Mouse (Mus musculus) mouse embryonic stem cell (cell line): ENCODE measurements around the gene Lrfn1.

Experiments
- in situ Hi-C, 2 experiments: fragments of 300-500 bp; cut with MboI; formaldehyde crosslinking; loops; 1 replicate in 1 of 2; 3 replicates in 1 of 2; pipeline ENCODE4 v1.14.3; 2019 to 2020; ENCODE audit warnings: low sequenced_read_pairs in 2 of 2, low pct_unique_long_range_greater_than_20kb in 1 of 2, mixed read lengths in 1 of 2; ENCODE audit not compliant: unreplicated experiment in 1 of 2

Lrfn1 gene

DNA sequence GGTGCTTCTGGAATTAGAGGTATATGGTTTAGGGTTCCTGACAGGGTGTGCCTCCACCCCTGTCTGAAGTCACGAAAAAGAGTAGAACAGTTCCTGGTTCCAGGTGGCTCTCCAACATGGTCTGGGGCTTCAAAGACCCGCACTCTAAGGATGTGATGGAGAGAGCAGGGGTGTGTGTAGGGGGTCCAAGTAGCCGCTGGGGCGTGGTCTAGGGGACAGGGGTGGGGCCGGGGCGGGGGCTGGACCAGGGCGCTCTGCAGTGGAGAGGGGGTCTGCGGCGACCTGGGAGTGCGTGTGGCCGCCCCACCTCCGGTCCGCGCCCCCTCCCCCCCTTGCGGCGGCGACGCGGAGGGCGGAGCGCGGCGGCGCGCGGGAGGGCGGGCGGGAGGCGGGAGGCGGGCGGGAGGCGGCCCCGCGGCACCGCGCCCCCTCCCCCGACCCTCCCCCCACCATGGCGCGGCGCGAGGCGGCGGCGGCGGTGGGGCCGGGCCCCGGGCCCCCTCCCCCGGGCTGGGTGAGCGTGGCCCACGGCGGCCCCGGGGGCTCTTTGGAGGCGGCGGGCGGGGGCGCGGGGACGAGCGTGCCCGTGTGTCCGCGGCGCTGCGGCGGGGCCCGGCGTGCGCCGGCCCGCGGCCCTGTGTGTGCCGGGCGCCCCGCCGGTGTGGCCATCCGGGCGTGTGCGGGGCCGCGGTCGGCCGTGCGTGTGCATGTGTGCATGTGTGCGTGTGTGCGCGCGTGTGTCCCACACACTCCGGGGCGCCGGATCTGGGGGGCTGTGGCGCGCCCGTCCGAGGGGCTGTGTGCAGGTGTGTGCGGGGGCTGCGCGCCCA is at the start of gene Lrfn1:
Gene Lrfn1, plus strand, starts transcription at position 450 of the 830 bp plus-strand sequence.
- in situ Hi-C loops: loop anchor here in 1 of 2 experiments (5.0 kb wide), 1 partner anchor 81 kb away; no protein-coding TSS in a partner anchor

DNA sequence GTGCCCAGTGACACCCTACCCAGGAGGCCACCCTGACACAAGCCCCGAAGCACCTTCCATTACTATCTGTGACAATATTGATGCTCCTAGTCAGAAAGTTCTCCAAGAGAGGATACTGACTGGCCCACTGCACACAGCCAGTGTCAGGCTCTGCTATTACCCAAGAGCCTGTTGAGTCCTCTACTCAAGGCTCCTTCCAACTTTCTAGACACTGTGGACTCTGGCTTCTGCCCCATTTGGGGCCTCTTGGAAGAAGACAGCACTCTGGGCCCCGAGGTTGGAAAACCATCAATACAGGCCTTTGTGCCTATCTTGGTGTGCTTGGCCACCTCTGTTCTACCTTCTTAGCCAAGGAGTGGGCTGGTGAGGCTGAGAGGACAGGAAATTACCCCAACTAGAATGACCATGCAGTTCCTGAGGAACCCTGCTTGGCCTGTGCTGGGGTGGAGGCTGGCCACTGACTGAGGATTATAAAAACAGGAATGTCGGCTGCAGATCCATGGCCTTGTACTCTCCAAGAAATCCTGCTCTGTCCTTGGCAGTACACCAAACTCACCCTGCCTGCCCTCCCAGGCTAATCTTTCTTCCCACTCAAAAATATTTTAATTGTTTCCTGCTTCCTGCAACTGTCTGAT is 40.8 kb upstream of the Lrfn1 start:
- in situ Hi-C loops: no loop called here

DNA sequence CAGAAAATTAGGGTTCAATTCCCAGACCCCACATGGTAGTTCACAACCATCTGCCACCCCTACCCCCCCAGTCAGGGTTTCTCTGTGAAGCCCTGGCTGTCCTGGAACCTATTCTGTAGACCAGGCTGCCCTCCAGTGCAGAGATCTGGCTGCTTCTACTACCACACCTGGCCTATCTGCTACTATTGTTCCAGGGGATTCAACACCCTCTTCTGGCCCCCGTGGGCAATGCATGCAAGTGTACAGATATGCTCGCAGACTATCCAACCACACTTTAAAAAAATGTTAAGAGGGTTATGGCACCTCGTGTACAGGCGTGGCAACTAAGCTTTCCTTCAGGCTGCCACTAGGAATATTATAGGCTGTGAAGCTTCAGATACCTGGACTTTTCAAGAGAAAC is 39.0 kb upstream of the Lrfn1 start:
- in situ Hi-C loops: no loop called here

DNA sequence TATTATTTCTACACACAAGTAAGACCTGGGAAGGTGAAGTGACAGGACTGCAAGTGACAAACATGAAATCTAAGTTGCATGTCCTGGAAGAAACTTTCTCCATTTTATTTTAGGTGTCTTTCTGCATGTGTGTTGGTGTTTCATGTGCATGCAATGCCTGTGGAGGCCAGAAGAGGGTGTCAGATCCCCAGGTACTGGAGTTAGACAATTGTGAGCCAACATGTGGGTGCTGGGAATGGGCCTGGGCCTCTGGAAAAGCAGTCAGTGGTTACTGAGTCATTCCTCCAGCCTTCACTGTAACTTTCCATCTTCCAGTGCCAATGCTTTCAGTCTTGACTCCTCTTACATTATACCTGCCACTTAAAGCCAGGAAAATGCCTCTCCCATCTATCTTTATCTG is 34.4 kb upstream of the Lrfn1 start:
- in situ Hi-C loops: no loop called here

DNA sequence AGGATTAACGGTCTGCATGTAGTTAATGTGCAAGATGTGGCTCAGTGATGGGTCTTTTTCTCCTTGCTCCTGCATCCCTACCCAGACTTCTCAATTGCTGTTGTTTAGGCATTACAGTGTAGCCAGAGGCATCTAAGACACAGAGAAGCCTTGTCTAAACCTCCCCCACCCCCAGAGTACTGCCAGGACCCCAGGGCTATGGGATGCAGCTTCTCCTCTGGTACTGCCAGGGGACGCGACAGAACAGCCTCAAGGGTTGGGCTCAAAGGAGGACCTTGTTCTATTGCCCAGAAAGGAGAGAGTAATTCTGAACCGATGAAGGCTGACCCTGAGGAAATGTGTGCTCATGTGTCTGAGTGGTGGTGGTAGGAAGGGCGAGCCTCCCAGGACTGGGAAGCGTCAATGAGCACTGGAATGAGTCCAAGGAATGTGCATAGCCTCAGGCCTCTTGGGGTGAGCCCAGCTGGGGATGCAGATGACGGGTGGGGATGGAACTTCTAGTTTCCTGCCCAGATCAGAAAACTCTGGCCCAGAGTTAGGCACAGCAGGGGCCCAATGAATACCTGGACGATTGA is 33.6 kb upstream of the Lrfn1 start:
- in situ Hi-C loops: no loop called here

DNA sequence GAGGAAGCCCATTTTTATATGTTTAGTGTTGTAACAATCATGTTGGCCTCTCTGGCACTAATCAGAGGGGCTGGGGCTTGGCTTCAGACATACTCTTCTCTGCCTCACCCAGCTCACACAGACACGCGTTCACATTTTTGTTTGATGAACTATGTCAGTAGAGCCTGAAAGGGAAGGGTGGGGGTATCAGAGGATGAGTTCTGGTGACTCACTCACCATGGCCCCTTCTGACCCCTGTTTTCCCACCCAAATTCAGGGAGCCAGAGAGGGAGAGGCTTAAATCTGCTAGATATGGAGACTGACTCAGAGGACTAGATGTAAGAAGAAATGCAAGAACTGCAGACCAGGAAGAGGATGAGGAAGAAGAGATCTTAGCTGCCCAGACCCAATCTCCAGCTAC is 32.4 kb upstream of the Lrfn1 start:
- in situ Hi-C loops: no loop called here

DNA sequence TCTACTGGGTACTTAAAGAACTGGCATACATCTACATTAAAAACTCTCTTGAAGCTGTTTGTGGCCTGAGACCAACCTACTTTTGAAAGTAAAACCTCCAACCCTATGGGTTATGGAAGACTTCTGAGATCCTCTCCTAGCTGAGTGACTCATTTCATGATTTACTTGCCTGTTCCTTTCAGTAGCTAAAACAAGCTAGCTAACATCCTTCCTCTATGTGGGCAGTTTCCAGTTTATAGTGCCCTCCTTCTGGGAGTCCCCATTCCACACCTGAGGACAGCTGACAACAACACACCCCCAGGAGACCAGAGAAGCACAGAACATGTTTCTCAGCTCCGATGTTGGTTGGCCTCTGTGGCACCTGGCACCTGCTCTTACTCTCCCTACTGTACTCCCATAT is 28.8 kb upstream of the Lrfn1 start:
- in situ Hi-C loops: no loop called here

DNA sequence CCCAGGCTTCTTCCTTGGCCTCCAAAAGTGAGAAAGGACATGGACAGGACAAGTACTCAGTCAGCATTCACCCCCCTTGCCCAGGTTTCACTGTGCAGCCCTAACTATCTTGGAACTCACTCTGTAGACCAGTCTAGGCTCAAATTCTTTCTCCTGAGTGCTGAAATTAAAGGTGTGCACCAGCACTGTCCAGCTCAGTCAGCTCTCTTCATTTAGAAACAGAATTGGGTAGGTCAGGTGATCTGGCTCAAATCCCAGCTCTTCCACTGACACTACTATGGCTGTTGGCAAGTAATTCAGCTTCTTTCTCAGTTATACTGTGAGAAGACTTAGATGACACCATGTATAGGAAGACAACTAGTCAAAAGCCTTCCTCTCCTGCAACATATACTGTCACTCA is 24.0 kb upstream of the Lrfn1 start:
- in situ Hi-C loops: loop anchor here in 1 of 2 experiments (25.0 kb wide), 1 partner anchor 185 kb away; no protein-coding TSS in a partner anchor

DNA sequence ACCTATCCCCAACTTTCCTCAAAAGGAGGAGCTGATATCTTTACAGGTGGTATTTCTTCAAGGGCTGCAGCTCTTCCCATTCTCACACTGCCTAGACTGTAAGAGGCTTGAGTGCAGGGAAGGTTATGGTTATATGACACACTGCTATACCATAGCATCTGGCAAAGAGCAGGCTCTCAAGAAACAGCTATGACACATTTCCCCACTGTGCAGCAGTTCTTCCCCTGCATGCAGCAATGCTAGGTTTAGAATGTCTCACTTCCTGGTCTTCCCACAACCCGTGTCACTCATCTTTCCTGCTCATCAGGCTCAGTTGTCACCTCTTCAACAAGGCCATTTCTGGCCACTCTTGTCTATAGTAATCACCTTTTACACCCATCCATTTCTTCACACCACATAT is 21.3 kb upstream of the Lrfn1 start:
- in situ Hi-C loops: loop anchor here in 1 of 2 experiments (25.0 kb wide), 1 partner anchor 182 kb away; no protein-coding TSS in a partner anchor

DNA sequence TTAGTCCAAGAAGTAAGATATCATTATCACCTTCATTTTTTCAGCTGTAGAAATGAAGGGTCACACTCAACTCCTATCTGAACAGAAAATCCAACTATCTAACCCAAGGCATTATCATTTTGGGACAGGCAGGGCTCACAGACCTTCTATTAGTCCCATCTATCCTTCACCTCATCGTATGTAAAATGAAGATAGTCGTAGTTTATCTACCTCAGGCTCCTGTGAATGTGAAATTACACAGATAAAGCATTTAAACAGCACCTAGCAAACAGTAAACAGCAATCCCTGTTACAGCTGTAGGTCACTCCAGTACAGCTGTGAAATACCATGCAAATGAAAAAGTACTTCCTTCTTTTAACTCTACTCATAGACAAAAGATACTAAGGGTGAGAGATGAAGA is 19.5 kb upstream of the Lrfn1 start:
- in situ Hi-C loops: loop anchor here in 1 of 2 experiments (25.0 kb wide), 1 partner anchor 180 kb away; no protein-coding TSS in a partner anchor

DNA sequence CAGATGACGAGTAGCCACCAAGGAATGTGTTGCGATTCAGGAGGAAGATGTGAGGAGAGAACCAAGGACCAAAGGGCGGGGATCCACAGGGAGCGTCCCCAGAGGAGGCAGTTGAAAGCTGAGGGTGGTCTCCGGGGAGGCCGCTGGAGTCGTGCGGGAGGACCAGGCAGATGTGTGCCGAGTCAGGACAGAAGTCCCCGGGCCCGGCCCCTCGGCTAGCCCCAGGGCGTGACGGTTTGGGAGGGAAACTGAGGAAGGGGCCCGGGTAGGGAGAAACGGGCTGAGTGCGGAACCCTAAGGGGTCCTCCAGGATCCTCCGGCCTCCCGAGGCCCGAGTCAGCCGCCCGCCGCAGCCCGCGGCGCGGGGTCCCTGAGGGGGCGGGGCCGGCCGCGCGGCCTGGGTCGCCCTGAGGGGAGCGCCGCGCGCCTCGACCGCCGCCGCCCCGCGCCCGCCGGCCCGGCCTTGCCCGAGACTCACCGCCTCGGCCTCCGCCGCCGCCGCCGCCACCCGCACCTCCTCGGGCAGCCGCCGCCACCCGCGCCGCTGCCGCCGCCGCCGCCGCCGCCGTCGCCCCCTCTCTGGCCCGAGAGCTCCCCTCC is 16.0 kb upstream of the Lrfn1 start:
- in situ Hi-C loops: loop anchor here in 1 of 2 experiments (25.0 kb wide), 1 partner anchor 177 kb away; no protein-coding TSS in a partner anchor

DNA sequence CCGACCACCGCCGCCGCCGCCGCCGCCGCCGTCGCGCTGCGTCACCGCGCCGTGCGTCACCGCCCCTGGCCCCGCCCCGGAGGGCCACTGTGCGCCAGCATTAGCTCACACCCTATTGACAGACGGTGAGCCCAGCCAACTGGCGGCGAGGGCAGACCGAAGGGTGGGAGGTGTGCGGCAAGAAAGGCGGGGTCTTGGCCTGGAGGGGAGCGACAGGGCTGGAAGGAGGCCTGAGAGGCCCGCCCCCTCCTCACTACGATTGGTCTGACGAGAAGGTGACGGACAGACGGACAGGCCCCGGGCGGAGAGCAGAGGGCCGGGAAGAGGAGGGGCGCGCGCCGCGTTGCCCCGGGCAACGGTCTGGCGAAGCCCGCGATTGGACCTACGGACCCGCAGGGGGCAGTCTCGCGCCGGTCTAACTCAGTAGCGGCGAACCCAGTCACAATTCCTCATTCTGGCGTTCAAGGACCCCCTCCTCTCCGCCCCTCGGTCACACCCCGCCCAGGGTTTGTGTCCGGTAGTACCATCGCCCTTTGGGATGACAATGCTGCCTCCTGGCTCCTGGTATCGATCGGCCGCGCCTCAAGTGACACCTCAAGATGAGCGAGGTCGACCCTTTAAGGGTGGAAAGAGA is 15.4 kb upstream of the Lrfn1 start:
- in situ Hi-C loops: loop anchor here in 1 of 2 experiments (25.0 kb wide), 1 partner anchor 176 kb away; no protein-coding TSS in a partner anchor

DNA sequence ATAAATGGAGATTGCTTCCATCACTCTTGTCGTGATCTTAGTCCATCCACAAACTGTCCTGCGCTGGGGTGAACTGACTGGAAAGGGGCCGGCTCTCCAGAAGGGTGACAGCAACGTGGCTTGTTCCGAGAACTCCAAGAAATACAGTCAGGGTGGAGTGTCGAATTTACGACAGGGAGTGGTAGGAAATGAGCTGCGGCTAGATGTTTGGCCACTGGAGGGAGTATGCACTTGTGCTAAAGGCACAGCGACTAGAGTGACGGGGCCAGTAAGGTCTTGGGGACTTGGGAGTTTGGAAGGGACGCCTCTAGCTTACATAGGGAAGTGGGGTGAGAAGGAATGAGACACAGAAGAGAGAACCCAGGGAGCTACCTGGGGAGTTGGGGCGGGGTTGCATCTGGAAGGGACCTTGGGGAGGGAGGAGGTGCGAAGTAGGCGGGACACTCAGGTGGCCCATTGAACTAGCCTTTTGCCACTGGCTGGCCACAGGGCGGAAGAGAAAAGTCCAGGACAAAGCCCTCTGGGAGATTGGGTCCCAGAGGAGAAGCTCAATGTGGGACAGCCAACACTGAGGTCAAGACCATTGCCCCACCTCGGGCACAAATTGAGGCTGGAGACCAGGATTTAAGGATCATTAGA is 14.7 kb upstream of the Lrfn1 start, which contains the start of gene Gmfg:
Gene Gmfg, plus strand, starts transcription at position 516 of the 639 bp plus-strand sequence.
- in situ Hi-C loops: loop anchor here in 1 of 2 experiments (25.0 kb wide), 1 partner anchor 175 kb away; no protein-coding TSS in a partner anchor

DNA sequence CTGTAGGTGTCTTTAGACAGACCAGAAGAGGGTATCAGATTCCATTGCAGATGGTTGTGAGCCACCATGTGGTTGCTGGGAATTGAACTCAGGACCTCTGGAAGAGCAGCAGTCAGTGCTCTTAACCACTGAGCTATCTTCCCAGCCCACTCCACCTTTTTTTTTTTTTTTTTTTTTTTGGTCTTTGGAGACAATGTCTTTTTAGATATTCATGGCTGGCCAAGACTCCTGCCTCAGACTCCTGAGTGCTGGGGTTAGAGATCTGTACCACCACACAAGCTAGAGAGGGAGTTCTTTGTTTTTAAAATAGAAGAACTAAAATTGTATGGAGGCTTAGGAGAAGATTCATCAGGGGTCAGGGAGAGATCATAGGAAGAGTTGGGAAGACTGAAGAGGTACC is 13.8 kb upstream of the Lrfn1 start:
- in situ Hi-C loops: loop anchor here in 1 of 2 experiments (25.0 kb wide), 1 partner anchor 174 kb away; no protein-coding TSS in a partner anchor

DNA sequence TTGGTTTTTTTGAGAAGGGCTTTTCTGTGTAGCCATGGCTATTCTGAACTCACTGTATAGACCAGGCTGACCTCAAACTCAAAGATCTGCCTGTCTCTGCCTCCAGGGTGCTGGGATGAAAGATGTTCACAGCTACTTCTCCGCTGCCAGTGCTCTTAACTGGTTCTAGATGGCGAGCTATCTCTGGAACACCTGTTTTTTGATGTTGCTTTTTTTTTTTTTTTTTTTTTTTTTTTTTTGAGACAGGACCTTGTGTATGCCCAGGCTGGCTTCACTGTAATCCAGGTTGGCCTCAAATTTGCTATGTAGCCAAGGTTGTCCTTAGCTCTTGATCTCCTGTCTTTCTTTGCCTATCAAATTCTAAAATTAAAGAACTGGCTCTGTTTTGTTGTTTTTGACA is 13.0 kb upstream of the Lrfn1 start:
- in situ Hi-C loops: loop anchor here in 1 of 2 experiments (25.0 kb wide), 1 partner anchor 174 kb away; no protein-coding TSS in a partner anchor

DNA sequence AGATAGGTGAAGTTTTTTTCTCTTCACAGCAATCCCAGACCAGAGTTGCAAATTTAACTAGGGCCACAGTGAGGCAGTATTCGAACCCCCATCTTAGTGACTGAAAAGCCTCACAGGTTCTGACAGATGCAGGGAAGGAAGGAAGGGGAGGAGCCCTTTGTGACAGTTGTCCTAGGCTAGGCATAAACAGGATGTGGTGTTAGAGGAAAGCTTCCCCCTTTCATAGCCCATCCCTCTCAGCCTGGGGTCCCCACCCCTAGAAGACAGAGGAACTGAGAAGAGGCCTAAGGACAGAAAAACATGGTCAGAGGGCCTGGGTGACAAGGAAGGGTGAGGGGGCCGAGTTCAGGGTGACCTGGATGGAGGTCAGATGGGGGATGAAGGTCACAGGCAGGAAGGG is 11.0 kb upstream of the Lrfn1 start:
- in situ Hi-C loops: loop anchor here in 1 of 2 experiments (5.0 to 25.0 kb wide), 2 partner anchors 52 to 172 kb away; no protein-coding TSS in a partner anchor

DNA sequence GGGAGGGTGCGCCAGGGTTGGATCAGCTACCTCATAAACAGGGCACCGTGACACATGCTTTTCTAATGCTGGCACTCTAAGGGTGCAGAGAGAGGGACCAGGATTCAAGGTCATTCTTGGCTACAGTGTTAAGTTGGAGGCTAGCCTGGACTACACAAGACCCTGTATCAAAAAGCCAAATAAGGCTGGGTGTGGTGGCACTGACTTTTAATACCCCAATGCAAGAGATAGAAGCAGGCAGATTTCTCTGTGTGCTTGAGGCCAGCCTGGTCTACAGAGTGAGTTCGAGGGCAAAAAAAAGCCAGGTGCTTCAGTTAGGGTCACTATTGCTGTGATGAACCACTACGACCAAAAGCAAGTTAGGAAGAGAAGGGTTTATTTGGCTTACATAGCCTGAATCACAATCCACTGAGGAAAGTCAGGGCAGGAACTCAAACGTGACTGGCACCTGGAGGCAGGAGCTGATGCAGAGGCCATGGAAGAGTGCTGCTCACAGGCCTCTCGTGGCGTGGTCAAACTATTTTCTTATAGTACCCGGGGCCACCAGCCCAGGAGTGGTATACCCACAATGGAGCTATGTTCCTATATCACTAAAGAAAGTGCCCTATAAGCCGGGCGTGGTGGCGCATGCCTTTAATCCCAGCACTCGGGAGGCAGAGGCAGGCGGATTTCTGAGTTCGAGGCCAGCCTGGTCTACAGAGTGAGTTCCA is 9.8 kb upstream of the Lrfn1 start:
- in situ Hi-C loops: loop anchor here in 1 of 2 experiments (5.0 to 25.0 kb wide), 2 partner anchors 50 to 170 kb away; no protein-coding TSS in a partner anchor
